Mouse (Mus musculus) cortical plate, adult 2 months (tissue): ENCODE measurements around the gene Plekha7.

Experiments used
- CTCF ChIP-seq: fragments of 200-500 bp; IDR thresholded peaks from 2 replicates; pipeline ENCODE4 v1.5.1; 2011; ENCODE audit warnings: mild to moderate bottlenecking, control low read depth, low read length; ENCODE audit not compliant: insufficient read depth; ENCODE audit errors: extremely low read depth
- POLR2A ChIP-seq: fragments of 200-500 bp; IDR thresholded peaks from 2 replicates; pipeline ENCODE4 v1.6.1; 2011; ENCODE audit warnings: mild to moderate bottlenecking, low read length, control low read depth; ENCODE audit not compliant: insufficient read depth; ENCODE audit errors: extremely low read depth

DNA sequence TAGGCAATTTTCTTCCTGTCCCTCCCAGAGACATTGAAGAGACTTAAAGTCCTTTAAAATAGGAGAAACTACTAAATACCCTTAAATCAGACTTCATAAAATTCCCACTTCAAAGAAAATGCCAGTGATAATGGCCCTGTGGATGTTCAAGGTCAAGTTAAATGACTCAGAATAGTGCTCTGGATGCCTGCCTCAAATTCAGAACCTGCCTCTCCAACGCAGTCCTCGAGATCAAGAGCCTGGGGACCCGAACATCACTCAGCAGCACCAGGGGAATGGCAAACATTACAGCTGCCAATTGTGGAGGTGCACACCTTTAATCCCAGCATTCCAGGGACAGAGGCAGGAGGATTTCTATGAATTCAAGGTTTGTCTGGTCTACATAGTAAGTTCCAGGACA is 56.7 kb downstream of the Plekha7 start:
- no peak for TF ChIP-seq CTCF
- TF ChIP-seq POLR2A: no peak
